11 mouse cellular contexts compared by ENCODE assay signal in the genomic region with DNA sequence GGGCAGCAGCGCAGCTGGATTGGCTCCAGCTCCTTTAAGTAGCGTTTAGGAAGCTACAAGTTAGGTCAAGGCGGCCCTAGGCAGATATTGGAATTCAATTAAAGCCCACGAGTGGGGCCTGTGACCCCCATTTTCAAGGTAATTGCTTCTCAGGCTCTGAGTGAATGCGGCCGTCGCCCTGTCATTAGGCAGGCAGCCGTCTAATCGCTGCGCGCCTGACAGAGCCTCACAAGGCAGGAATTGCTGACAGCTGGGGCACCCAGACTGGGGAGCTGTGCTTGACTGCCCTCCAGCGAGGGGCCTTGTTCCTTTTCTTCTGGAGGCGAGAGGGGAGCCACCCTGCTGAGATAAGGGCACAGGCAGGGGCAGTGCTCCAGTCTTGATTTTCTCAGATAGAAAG. TPM values are rescaled to one million over a fixed set of nuclear protein-coding genes. Genes with fewer than 3 reads are reported as not detected.
A peak's percentile ranks its signal among the peaks of the same experiment; 100 is the strongest.
DNase-seq lines count a peak whose midpoint lies in the region; ATAC-seq and TF ChIP-seq lines count a peak whose summit lies in the region.
"Had no signal": no experiment of that assay in that cellular context is flagged by ENCODE, and none has a peak within 500 bp of the region (broad histone marks: within the 10 kb centered on the region; RNA-seq: fewer than 3 reads in every experiment).

No protein-coding gene starts in this region.

- peaks cover 61% of the 10 kb centered on the region for H3K4me1 ChIP-seq in forebrain, embryonic 15.5 days
- peaks cover 67% of the 10 kb centered on the region for H3K4me1 ChIP-seq in midbrain, embryonic 14.5 days (ENCODE audit: control insufficient read depth, insufficient read depth, low read length)

- DNase-seq in layer of hippocampus, adult 2 months (ENCODE audit: low spot score in 2 of 2): no peak
- DNase-seq in layer of hippocampus, adult 8-10 months (ENCODE audit: low spot score in 2 of 2): no peak
- peak; percentile 71 for DNase-seq in embryo, embryonic 10.5 days (ENCODE audit: low spot score)
- DNase-seq in midbrain, embryonic 14.5 days: peak; percentile 72
- DNase-seq in left cerebral cortex, adult 8-10 months (ENCODE audit: low spot score in 2 of 2): no peak
- DNase-seq in adrenal gland, adult 2 months: no peak

- H3K4me2 ChIP-seq in forebrain, embryonic 15.5 days (replicated peaks): no peak overlapping the region
- H3K4me2 ChIP-seq in midbrain, embryonic 14.5 days (ENCODE audit: low read length): no peak overlapping the region
- H3K4me2 ChIP-seq: embryonic facial prominence, embryonic 15.5 days; limb, embryonic 15.5 days had no signal

- TF ChIP-seq CTCF in layer of hippocampus, adult 2 months (conservative IDR thresholded peaks at IDR 0.05): 0 out of 2 replicates have a peak, but pooled peaks have one; percentile 23

- H3K27ac ChIP-seq in layer of hippocampus, adult 2 months: no peak overlapping the region
- peak overlapping the region; percentile 33; the same call in 1 of the 2 replicates for H3K27ac ChIP-seq in forebrain, embryonic 15.5 days (replicated peaks)
- H3K27ac ChIP-seq in midbrain, embryonic 14.5 days (replicated peaks; ENCODE audit: low read depth, low read length): no peak overlapping the region
- H3K27ac ChIP-seq: embryonic facial prominence, embryonic 15.5 days; limb, embryonic 15.5 days had no signal

- H3K9me3 ChIP-seq in forebrain, embryonic 15.5 days: no peaks in the 10 kb centered on the region
- no peaks in the 10 kb centered on the region for H3K9me3 ChIP-seq in midbrain, embryonic 14.5 days (ENCODE audit: control insufficient read depth, low read length)
- H3K9me3 ChIP-seq: embryonic facial prominence, embryonic 15.5 days; limb, embryonic 15.5 days had no signal

- peaks cover 52% of the 10 kb centered on the region for H3K36me3 ChIP-seq in forebrain, embryonic 15.5 days
- peaks cover 78% of the 10 kb centered on the region for H3K36me3 ChIP-seq in midbrain, embryonic 14.5 days (ENCODE audit: control insufficient read depth, insufficient read depth, low read length)

- H3K4me3 ChIP-seq in layer of hippocampus, adult 2 months: no peak overlapping the region
- no peak overlapping the region for H3K4me3 ChIP-seq in forebrain, embryonic 15.5 days
- no peak overlapping the region for H3K4me3 ChIP-seq in midbrain, embryonic 14.5 days (replicated peaks; ENCODE audit: low read depth, low read length)
- H3K4me3 ChIP-seq: embryonic facial prominence, embryonic 15.5 days; limb, embryonic 15.5 days; myocyte had no signal

- 7% methylated on average over 13 of the region's 13 CpGs for WGBS in forebrain, embryonic 15.5 days
- 11% methylated on average over 13 of the region's 13 CpGs for WGBS in midbrain, embryonic 14.5 days

- no peaks in the 10 kb centered on the region for H3K27me3 ChIP-seq in forebrain, embryonic 15.5 days
- peaks cover 3% of the 10 kb centered on the region; the same call in 1 of the 2 replicates for H3K27me3 ChIP-seq in midbrain, embryonic 14.5 days (ENCODE audit: control insufficient read depth, insufficient read depth, low read length)
- H3K27me3 ChIP-seq: embryonic facial prominence, embryonic 15.5 days; limb, embryonic 15.5 days had no signal

- peak; percentile 69; the same call in 1 of the 2 replicates for ATAC-seq in forebrain, embryonic 15.5 days (replicated peaks)
- ATAC-seq in midbrain, embryonic 14.5 days (ENCODE audit: low FRiP score, low TSS enrichment): no peak
- no peak for ATAC-seq in erythroid progenitor cell, adult 5-6 weeks (replicated peaks; ENCODE audit: low FRiP score, poor library complexity, severe bottlenecking)

- H3K9ac ChIP-seq in forebrain, embryonic 15.5 days (replicated peaks): no peak overlapping the region
- H3K9ac ChIP-seq in midbrain, embryonic 14.5 days (replicated peaks; ENCODE audit: low read length): 0 out of 2 replicates have a peak overlapping the region, but pooled peaks have one; percentile 2
- H3K9ac ChIP-seq: embryonic facial prominence, embryonic 15.5 days; limb, embryonic 15.5 days had no signal

RNA-seq across cellular contexts. Expression of a gene that starts 24.3 kb away (rescaled TPM):
- 10 to 100 TPM; 53.1 to 57.2 TPM for total RNA-seq in layer of hippocampus, adult 2 months (2021)
- 10 to 100 TPM; 47.8 to 62.3 (median 56.9) TPM for total RNA-seq in layer of hippocampus, adult 8-10 months (2022)
- 39.9 and 40.9 TPM in 2 replicates for polyA plus RNA-seq in forebrain, embryonic 15.5 days (2015; fragmentation: Nextera tagmentation; extraction: Ambion mirVana)
- polyA plus RNA-seq in midbrain, embryonic 14.5 days (2014; fragmentation: Nextera tagmentation; extraction: Ambion mirVana): 36.4 and 43.8 TPM in 2 replicates
- total RNA-seq in erythroid progenitor cell, adult 5-6 weeks (2015; ENCODE audit: low replicate concordance): 9.7 and 20.5 TPM in 2 replicates
- 14.6 and 23.9 TPM in 2 replicates for total RNA-seq in erythroid progenitor cell, adult 5-6 weeks (2017; ENCODE audit: low replicate concordance)
- total RNA-seq in left cerebral cortex, adult 8-10 months (2022): 10 to 100 TPM; 37.4 to 53.8 (median 44.7) TPM
- total RNA-seq in adrenal gland, adult 2 months (2021): 100 to 1,000 TPM; 106 to 160 TPM
- polyA plus RNA-seq in adrenal gland, adult 2 months (2012; rRNA removed): 193 and 277 TPM in 2 replicates

Comparison
In these comparisons a context has a peak if more than half of its experiments do, and no peak if none do; other contexts are left out.
1. DNase-seq: peak in embryo, embryonic 10.5 days (single experiment) and midbrain, embryonic 14.5 days (single experiment); none in layer of hippocampus, adult 2 months (0 of 2), layer of hippocampus, adult 8-10 months (0 of 2), left cerebral cortex, adult 8-10 months (0 of 2) and adrenal gland, adult 2 months (single experiment).